ENCODE assay signal across 8 mouse cellular contexts in genomic region chr7:83884021-83884658, GRCm38 (mm10). TPM values are rescaled to one million over a fixed set of nuclear protein-coding genes. Genes with fewer than 3 reads are reported as not detected.
A peak's percentile ranks its signal among the peaks of the same experiment; 100 is the strongest.
DNase-seq lines count a peak whose midpoint lies in the region; ATAC-seq and TF ChIP-seq lines count a peak whose summit lies in the region.

Gene Tlnrd1 (minus strand): TSS chr7:83884305.
Gene Mesd (plus strand): TSS chr7:83884466.

- no peak for TF ChIP-seq RAD21 in CH12.LX (IDR thresholded peaks at IDR 0.05; ENCODE audit: low read depth, low read length)

- H3K9me3 ChIP-seq in CH12.LX (replicated peaks; ENCODE audit: low read length), result peaks cover 12% of the 10 kb centered on the region
- peaks cover 9% of the 10 kb centered on the region; the same call in 1 of the 2 replicates for H3K9me3 ChIP-seq in forebrain, embryonic 12.5 days
- no peaks in the 10 kb centered on the region for H3K9me3 ChIP-seq in heart, postnatal 0 days (replicated peaks; ENCODE audit: control insufficient read depth, low read length)
- no peaks in the 10 kb centered on the region for H3K9me3 ChIP-seq in liver, postnatal 0 days (ENCODE audit: low read length)
- H3K9me3 ChIP-seq in neural tube, embryonic 14.5 days (ENCODE audit: control insufficient read depth, low read length), result no peaks in the 10 kb centered on the region

- peaks cover 18% of the 10 kb centered on the region for H3K79me2 ChIP-seq in CH12.LX (replicated peaks; ENCODE audit: control insufficient read depth, extremely low read depth, insufficient read depth, poor library complexity, severe bottlenecking)

- peak within 1 kb of the TSS; percentile 60 to 80 (median 72) for H3K4me3 ChIP-seq in CH12.LX (replicated peaks in 1 of 3; ENCODE audit: low read depth in 2 of 3, low read length in 2 of 3, poor library complexity in 1 of 3)
- peak within 1 kb of the TSS; percentile 64 for H3K4me3 ChIP-seq in forebrain, embryonic 12.5 days (replicated peaks)
- H3K4me3 ChIP-seq in heart, postnatal 0 days (ENCODE audit: low read depth, low read length), result peak within 1 kb of the TSS; percentile 87
- H3K4me3 ChIP-seq in liver, postnatal 0 days (ENCODE audit: low read depth, low read length), result peak within 1 kb of the TSS; percentile 92
- H3K4me3 ChIP-seq in neural tube, embryonic 14.5 days (ENCODE audit: low read depth, low read length), result peak within 1 kb of the TSS; percentile 79

- no peak for TF ChIP-seq CTCF in CH12.LX (conservative IDR thresholded peaks at IDR 0.05 in 1 of 2, IDR thresholded peaks at IDR 0.05 in 1 of 2; ENCODE audit: low read depth in 2 of 2, low read length in 2 of 2)
- no peak for TF ChIP-seq CTCF in heart, postnatal 0 days (IDR thresholded peaks at IDR 0.05; ENCODE audit: low read depth)
- no peak; the same call in 1 of the 2 replicates for TF ChIP-seq CTCF in liver, postnatal 0 days (IDR thresholded peaks at IDR 0.05; ENCODE audit: low read depth)

- TF ChIP-seq POLR2A in CH12.LX (IDR thresholded peaks at IDR 0.05; ENCODE audit: low read depth, low read length), result peak; percentile 68; the same call in 1 of the 2 replicates

- 0% methylated on average over 68 of the region's 69 CpGs for WGBS in forebrain, embryonic 12.5 days
- under 1% methylated on average over 60 of the region's 69 CpGs for WGBS in heart, postnatal 0 days
- 3% methylated on average over 58 of the region's 69 CpGs for WGBS in liver, postnatal 0 days (ENCODE audit: insufficient replicate concordance)
- under 1% methylated on average over 67 of the region's 69 CpGs for WGBS in neural tube, embryonic 14.5 days

- H3K27ac ChIP-seq in CH12.LX (ENCODE audit: insufficient read depth, low read depth), result peak within 1 kb of the TSS; percentile 80
- peak within 1 kb of the TSS; percentile 92 for H3K27ac ChIP-seq in forebrain, embryonic 12.5 days
- peak within 1 kb of the TSS; percentile 90 for H3K27ac ChIP-seq in heart, postnatal 0 days (ENCODE audit: low read depth)
- peak within 1 kb of the TSS; percentile 96 for H3K27ac ChIP-seq in liver, postnatal 0 days (ENCODE audit: low read depth)
- H3K27ac ChIP-seq in neural tube, embryonic 14.5 days (ENCODE audit: low read depth, low read length), result peak within 1 kb of the TSS; percentile 93

- dilution Hi-C loops in CH12.LX (cut with MboI; ENCODE audit: extremely low pct_ligation_motif_present, extremely low pct_unique_long_range_greater_than_20kb, low sequenced_read_pairs), result no loop called here

- H3K27me3 ChIP-seq in CH12.LX (replicated peaks), result no peaks in the 10 kb centered on the region
- no peaks in the 10 kb centered on the region for H3K27me3 ChIP-seq in forebrain, embryonic 12.5 days
- no peaks in the 10 kb centered on the region for H3K27me3 ChIP-seq in heart, postnatal 0 days (ENCODE audit: control insufficient read depth, insufficient read depth, low read length)
- no peaks in the 10 kb centered on the region for H3K27me3 ChIP-seq in liver, postnatal 0 days (ENCODE audit: insufficient read depth, low read length)
- H3K27me3 ChIP-seq in neural tube, embryonic 14.5 days (ENCODE audit: control insufficient read depth, insufficient read depth, low read length), result no peaks in the 10 kb centered on the region

- peak within 1 kb of the TSS; percentile 71 for H3K9ac ChIP-seq in CH12.LX (ENCODE audit: insufficient read depth, low read depth)
- H3K9ac ChIP-seq in forebrain, embryonic 12.5 days, result peak within 1 kb of the TSS; percentile 80
- peak within 1 kb of the TSS; percentile 93 for H3K9ac ChIP-seq in heart, postnatal 0 days (replicated peaks; ENCODE audit: low read depth, low read length)
- H3K9ac ChIP-seq in liver, postnatal 0 days (replicated peaks), result peak within 1 kb of the TSS; percentile 96
- peak within 1 kb of the TSS; percentile 90 for H3K9ac ChIP-seq in neural tube, embryonic 14.5 days (replicated peaks; ENCODE audit: low read depth, low read length)

- peaks cover 8 to 45% of the 10 kb centered on the region in 2 experiments for H3K4me1 ChIP-seq in CH12.LX (ENCODE audit: control insufficient read depth in 1 of 2, insufficient read depth in 2 of 2)
- H3K4me1 ChIP-seq in forebrain, embryonic 12.5 days, result peaks cover 47% of the 10 kb centered on the region
- H3K4me1 ChIP-seq in heart, postnatal 0 days (ENCODE audit: control insufficient read depth, insufficient read depth), result peaks cover 25% of the 10 kb centered on the region
- H3K4me1 ChIP-seq in liver, postnatal 0 days (ENCODE audit: insufficient read depth), result peaks cover 47% of the 10 kb centered on the region
- H3K4me1 ChIP-seq in neural tube, embryonic 14.5 days (ENCODE audit: control insufficient read depth, insufficient read depth, low read length), result peaks cover 22% of the 10 kb centered on the region

- H3K36me3 ChIP-seq in CH12.LX (replicated peaks in 1 of 2; ENCODE audit: control insufficient read depth in 1 of 2, insufficient read depth in 1 of 2, low read length in 1 of 2), result peaks cover 0 to 12% of the 10 kb centered on the region in 2 experiments
- H3K36me3 ChIP-seq in forebrain, embryonic 12.5 days (replicated peaks), result peaks cover 10% of the 10 kb centered on the region
- H3K36me3 ChIP-seq in heart, postnatal 0 days (replicated peaks; ENCODE audit: control insufficient read depth, insufficient read depth, low read length), result no peaks in the 10 kb centered on the region
- H3K36me3 ChIP-seq in liver, postnatal 0 days (replicated peaks; ENCODE audit: insufficient read depth, low read length), result peaks cover 12% of the 10 kb centered on the region
- no peaks in the 10 kb centered on the region for H3K36me3 ChIP-seq in neural tube, embryonic 14.5 days (ENCODE audit: control insufficient read depth, insufficient read depth, low read length)

- no peak for TF ChIP-seq EP300 in CH12.LX (IDR thresholded peaks at IDR 0.05; ENCODE audit: low read length)
- TF ChIP-seq EP300 in heart, postnatal 0 days (IDR thresholded peaks at IDR 0.05; ENCODE audit: low read depth), result peak; percentile 78
- no peak for TF ChIP-seq EP300 in liver, postnatal 0 days (IDR thresholded peaks at IDR 0.05; ENCODE audit: low read depth)

- peak; percentile 83 for ATAC-seq in forebrain, embryonic 12.5 days (ENCODE audit: low FRiP score)
- peak; percentile 77 for ATAC-seq in heart, postnatal 0 days (ENCODE audit: insufficient read depth, low read depth)
- ATAC-seq in liver, postnatal 0 days, result peak; percentile 70
- ATAC-seq in neural tube, embryonic 14.5 days (ENCODE audit: low read depth), result peak; percentile 84

- peak within 1 kb of the TSS; percentile 41 for H3K4me2 ChIP-seq in CH12.LX (ENCODE audit: insufficient read depth, low read depth, poor library complexity, severe bottlenecking)
- peak within 1 kb of the TSS; percentile 84 for H3K4me2 ChIP-seq in forebrain, embryonic 12.5 days
- peak within 1 kb of the TSS; percentile 93 for H3K4me2 ChIP-seq in heart, postnatal 0 days (ENCODE audit: low read depth, low read length)
- peak within 1 kb of the TSS; percentile 97 for H3K4me2 ChIP-seq in liver, postnatal 0 days (ENCODE audit: low read depth, low read length)
- peak within 1 kb of the TSS; percentile 81 for H3K4me2 ChIP-seq in neural tube, embryonic 14.5 days (ENCODE audit: low read depth, low read length)

- in situ Hi-C loops in CH12.LX (cut with MboI; ENCODE audit: low pct_ligation_motif_present, low pct_unique_long_range_greater_than_20kb, low sequenced_read_pairs), result loop anchor here (5.0 to 25.0 kb wide), 2 partner anchors 37 to 222 kb away; no protein-coding TSS in a partner anchor

- peak; percentile 89 for DNase-seq in CH12.LX (ENCODE audit: extremely low read depth)
- DNase-seq in c-Kit-positive CD71-positive TER-119-negative erythroid progenitor cells, embryonic 14.5 days (ENCODE audit: low read depth), result peak; percentile 80
- peak; percentile 94 for DNase-seq in heart, postnatal 0 days (ENCODE audit: low spot score)
- peak; percentile 90 to 94 for DNase-seq in kidney, postnatal 4 days
- DNase-seq in liver, postnatal 0 days, result peak; percentile 91
- DNase-seq in testis, postnatal 10 days (ENCODE audit: low spot score), result peak; percentile 88

TF ChIP-seq in CH12.LX, 34 proteins besides CTCF, POLR2A, EP300 and RAD21 (continues in another document):
- TF ChIP-seq BHLHE40 (IDR thresholded peaks at IDR 0.05; ENCODE audit: low read depth, low read length), result peak; percentile 40; the same call in 1 of the 2 replicates
- peak; percentile 72 for TF ChIP-seq POLR2AphosphoS2 (IDR thresholded peaks at IDR 0.05; ENCODE audit: low read depth, low read length)
- TF ChIP-seq PAX5 (IDR thresholded peaks at IDR 0.05; ENCODE audit: low read length), result no peak
- TF ChIP-seq ZNF384 (IDR thresholded peaks at IDR 0.05; ENCODE audit: low read depth, low read length), result no peak
- TF ChIP-seq CHD2 (IDR thresholded peaks at IDR 0.05; ENCODE audit: low read length), result no peak
- TF ChIP-seq ZC3H11A (IDR thresholded peaks at IDR 0.05; ENCODE audit: low read depth, low read length), result no peak
- TF ChIP-seq TCF12 (IDR thresholded peaks at IDR 0.05; ENCODE audit: low read depth, low read length), result peak; percentile 55; the same call in 1 of the 2 replicates
- no peak for TF ChIP-seq SMC3 (IDR thresholded peaks at IDR 0.05; ENCODE audit: low read depth, low read length)
- peak; percentile 75 for TF ChIP-seq NRF1 (IDR thresholded peaks at IDR 0.05; ENCODE audit: low read depth, low read length)
- TF ChIP-seq IRF4 (IDR thresholded peaks at IDR 0.05; ENCODE audit: low read depth, low read length), result no peak; the same call in 1 of the 2 replicates

RNA-seq across cellular contexts. Expression of gene Tlnrd1, which starts in this region (rescaled TPM):
- 10.6 and 10.7 TPM in 2 replicates for total RNA-seq in CH12.LX (2012; rRNA removed)
- total RNA-seq in CH12.LX (2014; rRNA removed), result 4.8 and 5.5 TPM in 2 replicates
- polyA plus RNA-seq in CH12.LX (2012; ENCODE audit: insufficient read length, low read depth), result 13.9 and 15.6 TPM in 2 replicates
- polyA plus RNA-seq in forebrain, embryonic 12.5 days (2016; fragmentation: Nextera tagmentation; extraction: Ambion mirVana), result 8.7 and 10.9 TPM in 2 replicates
- total RNA-seq in heart, postnatal 0 days (2014; rRNA removed; ENCODE audit: low replicate concordance), result 44.6 and 64.1 TPM in 2 replicates
- polyA plus RNA-seq in heart, postnatal 0 days (2015; fragmentation: Nextera tagmentation; extraction: Ambion mirVana), result 6.2 and 6.4 TPM in 2 replicates
- 6.0 and 7.7 TPM in 2 replicates for polyA plus RNA-seq in liver, postnatal 0 days (2015; fragmentation: Nextera tagmentation; extraction: Ambion mirVana)
- polyA plus RNA-seq in neural tube, embryonic 14.5 days (2014; fragmentation: Nextera tagmentation; extraction: Ambion mirVana), result 9.4 and 12.7 TPM in 2 replicates

RNA-seq across cellular contexts. Expression of gene Mesd, which starts in this region (rescaled TPM):
- total RNA-seq in CH12.LX (2012; rRNA removed) (40.6 and 43.2 TPM in 2 replicates), CH12.LX (2014; rRNA removed) (33.4 and 59.1 TPM in 2 replicates)
- polyA plus RNA-seq in CH12.LX (2012; ENCODE audit: insufficient read length, low read depth), result 67.6 and 82.6 TPM in 2 replicates
- polyA plus RNA-seq in forebrain, embryonic 12.5 days (2016; fragmentation: Nextera tagmentation; extraction: Ambion mirVana), result 75.9 and 80.8 TPM in 2 replicates
- 21.4 and 54.8 TPM in 2 replicates for total RNA-seq in heart, postnatal 0 days (2014; rRNA removed; ENCODE audit: low replicate concordance)
- 58.0 and 60.2 TPM in 2 replicates for polyA plus RNA-seq in heart, postnatal 0 days (2015; fragmentation: Nextera tagmentation; extraction: Ambion mirVana)
- 35.8 and 39.6 TPM in 2 replicates for polyA plus RNA-seq in liver, postnatal 0 days (2015; fragmentation: Nextera tagmentation; extraction: Ambion mirVana)
- 51.4 and 55.6 TPM in 2 replicates for polyA plus RNA-seq in neural tube, embryonic 14.5 days (2014; fragmentation: Nextera tagmentation; extraction: Ambion mirVana)

Comparison
In these comparisons a context has a peak if more than half of its experiments do, and no peak if none do; other contexts are left out.
1. Peak in every context shown above with its lines: DNase-seq, ATAC-seq, H3K4me3 ChIP-seq and H3K27ac ChIP-seq.
2. H3K4me2 ChIP-seq: peak in every context shown above with its lines; median percentile 97 in liver, postnatal 0 days; 93 in heart, postnatal 0 days; 84 in forebrain, embryonic 12.5 days; 81 in neural tube, embryonic 14.5 days; 41 in CH12.LX.